Mouse (Mus musculus) neural tube, embryonic 15.5 days (tissue): ENCODE results near the gene Ttll10. TPM values are rescaled to one million over a fixed set of nuclear protein-coding genes. Genes with fewer than 3 reads are reported as not detected.

Source experiments
- ATAC-seq: fragments of 200-750 bp; cut with Nextera tagmentation; 2 replicates; pipeline ENCODE4 v1.8.0; 2017; ENCODE audit warnings: mild to moderate bottlenecking, moderate TSS enrichment, moderate library complexity; ENCODE audit not compliant: low FRiP score
- H3K27ac ChIP-seq: fragments of 300-500 bp; sonication (generic); replicated peaks from 2 replicates; pipeline ENCODE4 v1.5.1; 2015; ENCODE audit warnings: mild to moderate bottlenecking, inconsistent platforms
- H3K27me3 ChIP-seq: fragments of 300-500 bp; sonication (generic); replicated peaks from 2 replicates; pipeline ENCODE4 v1.6.1; 2015; ENCODE audit warnings: inconsistent platforms
- H3K36me3 ChIP-seq: fragments of 300-500 bp; sonication (generic); 2 replicates; pipeline ENCODE4 v1.6.1; 2015; ENCODE audit warnings: inconsistent platforms
- H3K4me1 ChIP-seq: fragments of 300-500 bp; sonication (generic); 2 replicates; pipeline ENCODE4 v1.6.1; 2015; ENCODE audit warnings: inconsistent platforms
- H3K4me2 ChIP-seq: fragments of 300-500 bp; sonication (generic); 2 replicates; pipeline ENCODE4 v1.6.1; 2015; ENCODE audit warnings: inconsistent platforms, mild to moderate bottlenecking, moderate library complexity
- H3K4me3 ChIP-seq: fragments of 300-500 bp; sonication (generic); replicated peaks from 2 replicates; pipeline ENCODE4 v1.5.1; 2015; ENCODE audit warnings: mild to moderate bottlenecking, inconsistent platforms
- H3K9ac ChIP-seq: fragments of 300-500 bp; sonication (generic); replicated peaks from 2 replicates; pipeline ENCODE4 v1.6.1; 2015; ENCODE audit warnings: mild to moderate bottlenecking, inconsistent platforms
- H3K9me3 ChIP-seq: fragments of 300-500 bp; sonication (generic); replicated peaks from 2 replicates; pipeline ENCODE4 v1.6.1; 2016; ENCODE audit warnings: inconsistent platforms
- WGBS: fragments of 180-500 bp; shearing (Covaris S2); methylation state at CpG from one replicate; pipeline ENCODE4 v1.1.7; 2015; ENCODE audit warnings: mixed read lengths; 5-methylcytosine and 5-hydroxymethylcytosine counted together
- polyA plus RNA-seq: library from polyadenylated mRNA; unstranded; fragments of >200 nt; fragmentation: Nextera tagmentation; extraction: Ambion mirVana; gene quantifications from 2 replicates; pipeline ENCODE4 v1.2.1, GENCODE M21; 2015

Ttll10 gene
- polyA plus RNA-seq, 1 experiment from 2014 or later, result not detected

GRCm38 (mm10) chr4:156084096-156084879, 25.1 kb upstream of the Ttll10 start:
- H3K4me2 ChIP-seq, result no peak overlapping the region
- no peaks in the 10 kb centered on the region for H3K9me3 ChIP-seq
- 88% methylated on average over 9 of the region's 9 CpGs for WGBS
- H3K4me1 ChIP-seq, result no peaks in the 10 kb centered on the region
- H3K4me3 ChIP-seq, result no peak overlapping the region
- no peak overlapping the region for H3K27ac ChIP-seq
- H3K27me3 ChIP-seq, result no peaks in the 10 kb centered on the region
- H3K9ac ChIP-seq, result no peak overlapping the region
- ATAC-seq, result no peak
- no peaks in the 10 kb centered on the region for H3K36me3 ChIP-seq

- Histone ChIP-seq H3K36me3 (no peaks in the 10 kb centered on the region), H3K4me3 (no peak overlapping the region), H3K27me3 (peaks cover under 1% of the 10 kb centered on the region), H3K4me2 (no peak overlapping the region), H3K9me3 (no peaks in the 10 kb centered on the region), H3K27ac (no peak overlapping the region), H3K4me1 (no peaks in the 10 kb centered on the region), H3K9ac (no peak overlapping the region)
- ATAC-seq, result no peak
- 75% methylated on average over 5 of the region's 5 CpGs for WGBS
Measured at GRCm38 (mm10) chr4:156083348-156083747, 24.1 kb upstream of the Ttll10 start.

GRCm38 (mm10) chr4:156082621-156083234, 23.5 kb upstream of the Ttll10 start:
- Histone ChIP-seq H3K9ac (no peak overlapping the region), H3K27me3 (peaks cover 7% of the 10 kb centered on the region), H3K4me2 (no peak overlapping the region), H3K4me1 (peaks cover 6% of the 10 kb centered on the region), H3K4me3 (no peak overlapping the region), H3K9me3 (no peaks in the 10 kb centered on the region), H3K27ac (no peak overlapping the region), H3K36me3 (no peaks in the 10 kb centered on the region)
- ATAC-seq, result no peak
- 78% methylated on average over 4 of the region's 4 CpGs for WGBS

GRCm38 (mm10) chr4:156077499-156078301, 18.5 kb upstream of the Ttll10 start:
- ATAC-seq, result no peak
- Histone ChIP-seq H3K9me3 (no peaks in the 10 kb centered on the region), H3K27ac (no peak overlapping the region), H3K27me3 (peaks cover 26% of the 10 kb centered on the region), H3K9ac (peak overlapping the region; percentile 15), H3K36me3 (no peaks in the 10 kb centered on the region), H3K4me2 (peak overlapping the region; percentile 75), H3K4me1 (peaks cover 16% of the 10 kb centered on the region), H3K4me3 (peak overlapping the region; percentile 40)
- WGBS, result under 1% methylated on average over 58 of the region's 58 CpGs

- peaks cover 26% of the 10 kb centered on the region for H3K27me3 ChIP-seq
- no peak for ATAC-seq
- H3K4me2 ChIP-seq, result peak overlapping the region; percentile 75
- H3K4me3 ChIP-seq, result no peak overlapping the region
- no peak overlapping the region for H3K27ac ChIP-seq
- H3K9me3 ChIP-seq, result no peaks in the 10 kb centered on the region
- H3K36me3 ChIP-seq, result no peaks in the 10 kb centered on the region
- no peak overlapping the region for H3K9ac ChIP-seq
- H3K4me1 ChIP-seq, result peaks cover 16% of the 10 kb centered on the region
- 5% methylated on average over 8 of the region's 8 CpGs for WGBS
Measured at GRCm38 (mm10) chr4:156076911-156077382, 17.7 kb upstream of the Ttll10 start.

- 31% methylated on average over 2 of the region's 2 CpGs for WGBS
Measured at GRCm38 (mm10) chr4:156070716-156071115, 11.5 kb upstream of the Ttll10 start.

GRCm38 (mm10) chr4:156070276-156070675, 11.1 kb upstream of the Ttll10 start:
- Histone ChIP-seq H3K4me3 (no peak overlapping the region), H3K4me2 (no peak overlapping the region), H3K9me3 (no peaks in the 10 kb centered on the region), H3K4me1 (peaks cover 8% of the 10 kb centered on the region), H3K27ac (0 out of 2 replicates have a peak overlapping the region, but pooled peaks have one; percentile 18), H3K36me3 (no peaks in the 10 kb centered on the region), H3K27me3 (no peaks in the 10 kb centered on the region), H3K9ac (no peak overlapping the region)
- 33% methylated on average over 6 of the region's 6 CpGs for WGBS
- no peak for ATAC-seq

More at GRCm38 (mm10) chr4:156070716-156071115, 11.5 kb upstream of the Ttll10 start:
- H3K27me3 ChIP-seq, result 0 out of 2 replicates have a peak, but pooled peaks cover 3% of the 10 kb centered on the region
- peak; percentile 35; the same call in 1 of the 2 replicates for ATAC-seq
- H3K4me3 ChIP-seq, result no peak overlapping the region
- peaks cover 8% of the 10 kb centered on the region for H3K4me1 ChIP-seq
- H3K9me3 ChIP-seq, result no peaks in the 10 kb centered on the region
- no peak overlapping the region for H3K9ac ChIP-seq
- H3K4me2 ChIP-seq, result no peak overlapping the region
- H3K27ac ChIP-seq, result no peak overlapping the region
- H3K36me3 ChIP-seq, result no peaks in the 10 kb centered on the region

- H3K9ac ChIP-seq, result no peak overlapping the region
- H3K4me1 ChIP-seq, result peaks cover 8% of the 10 kb centered on the region
- no peak overlapping the region for H3K4me3 ChIP-seq
- WGBS, result 79% methylated on average over 8 of the region's 8 CpGs
- no peak overlapping the region for H3K4me2 ChIP-seq
- H3K9me3 ChIP-seq, result no peaks in the 10 kb centered on the region
- H3K36me3 ChIP-seq, result no peaks in the 10 kb centered on the region
- H3K27ac ChIP-seq, result no peak overlapping the region
- no peaks in the 10 kb centered on the region for H3K27me3 ChIP-seq
- no peak for ATAC-seq
Measured at GRCm38 (mm10) chr4:156069701-156070100, 10.5 kb upstream of the Ttll10 start.

GRCm38 (mm10) chr4:156067256-156067949, 8.2 kb upstream of the Ttll10 start:
- no peak overlapping the region for H3K4me2 ChIP-seq
- H3K4me1 ChIP-seq, result peaks cover 13% of the 10 kb centered on the region
- no peaks in the 10 kb centered on the region for H3K36me3 ChIP-seq
- ATAC-seq, result no peak
- H3K27me3 ChIP-seq, result no peaks in the 10 kb centered on the region
- H3K9me3 ChIP-seq, result no peaks in the 10 kb centered on the region
- H3K27ac ChIP-seq, result no peak overlapping the region
- no peak overlapping the region for H3K9ac ChIP-seq
- H3K4me3 ChIP-seq, result no peak overlapping the region
- 69% methylated on average over 5 of the region's 5 CpGs for WGBS

GRCm38 (mm10) chr4:156065156-156065894, 6.1 kb upstream of the Ttll10 start:
- peaks cover 8% of the 10 kb centered on the region for H3K4me1 ChIP-seq
- no peak for ATAC-seq
- H3K27me3 ChIP-seq, result no peaks in the 10 kb centered on the region
- no peak overlapping the region for H3K27ac ChIP-seq
- no peaks in the 10 kb centered on the region for H3K9me3 ChIP-seq
- no peak overlapping the region for H3K4me3 ChIP-seq
- H3K36me3 ChIP-seq, result no peaks in the 10 kb centered on the region
- WGBS, result 91% methylated on average over 10 of the region's 10 CpGs
- no peak overlapping the region for H3K4me2 ChIP-seq
- H3K9ac ChIP-seq, result no peak overlapping the region
